Mouse (Mus musculus) central nervous system, embryonic 14 days (tissue): ENCODE data around the gene Fam163a. TPM values are rescaled to one million over a fixed set of nuclear protein-coding genes. Genes with fewer than 3 reads are reported as not detected.

Experiments
- polyA plus RNA-seq: library from polyadenylated mRNA; depleted of rRNA; stranded (reverse); fragments of >200 nt; gene quantifications from 2 replicates; pipeline ENCODE4 v1.2.3, GENCODE M21; 2012; rRNA removed

Fam163a gene
- polyA plus RNA-seq, result 2.1 and 2.8 TPM in 2 replicates

DNA sequence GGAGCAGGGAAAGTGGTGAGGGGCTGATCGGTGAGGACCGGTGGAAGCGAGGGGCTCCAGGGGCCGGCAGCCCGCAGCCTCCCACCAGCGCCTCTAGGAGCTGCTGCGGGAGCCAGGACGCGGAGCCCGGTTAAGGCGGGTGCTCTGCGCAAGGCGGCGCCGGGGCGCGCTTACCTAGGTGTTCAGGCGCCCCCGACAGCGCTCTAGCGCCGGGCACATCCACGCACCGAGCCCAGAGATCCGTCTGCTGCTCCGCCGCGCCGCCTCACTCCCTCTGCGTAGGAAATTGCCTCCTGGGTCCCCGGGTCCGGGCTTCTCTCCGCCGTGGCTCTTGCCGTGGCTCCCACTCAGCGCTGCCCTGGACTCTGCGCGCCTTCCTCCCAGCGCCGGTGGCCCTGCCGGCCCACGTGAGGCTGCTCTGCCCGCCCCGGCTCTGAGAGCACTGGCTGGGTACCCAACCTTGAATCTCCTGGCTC is at the start of gene Fam163a:
Fam163a (minus strand) TSS at position 371 of the 476 bp plus-strand sequence.

DNA sequence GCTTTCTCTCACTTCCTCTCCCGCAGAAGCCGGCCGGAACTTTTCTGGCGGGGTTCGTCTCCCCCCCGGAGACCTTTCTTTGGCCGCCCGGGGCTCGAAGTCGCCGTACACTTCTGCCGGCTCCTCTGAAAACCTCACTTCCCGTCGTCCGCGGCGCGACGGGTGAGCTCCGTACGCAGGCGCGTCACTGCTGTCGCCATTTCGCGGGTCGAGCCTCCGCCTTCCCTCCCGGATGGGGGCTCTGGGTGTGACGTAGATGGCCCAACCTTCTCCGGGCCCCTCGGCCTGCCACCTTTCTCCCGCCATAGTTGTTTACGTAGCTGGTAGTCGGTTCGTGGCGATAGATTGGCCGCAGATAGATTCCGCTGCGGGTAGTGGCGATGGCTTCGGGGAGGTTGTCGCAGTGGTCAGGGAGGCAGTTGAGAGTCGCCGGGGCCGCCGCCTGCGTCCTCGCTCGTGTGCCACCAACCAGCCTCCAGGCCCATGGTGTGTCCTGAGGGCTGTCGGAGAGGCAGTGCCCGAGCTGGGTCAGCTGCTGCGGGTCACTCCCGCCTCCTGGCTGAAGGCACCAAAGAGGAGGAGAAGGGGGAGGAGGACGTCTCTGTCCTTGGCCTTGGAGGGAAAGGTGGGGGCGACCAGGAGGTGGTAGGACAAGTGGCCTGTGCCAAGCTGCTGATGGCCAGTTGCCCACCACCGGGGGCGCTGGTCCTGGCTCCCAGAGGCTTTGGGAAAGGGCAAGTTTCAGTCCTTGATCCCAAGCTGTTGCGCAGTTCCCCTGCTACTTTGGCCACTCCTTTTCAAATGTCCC is 168.7 kb downstream of the Fam163a start, which contains the start of gene Tor1aip1:
Tor1aip1 (minus strand) TSS at position 551 of the 808 bp plus-strand sequence.

DNA sequence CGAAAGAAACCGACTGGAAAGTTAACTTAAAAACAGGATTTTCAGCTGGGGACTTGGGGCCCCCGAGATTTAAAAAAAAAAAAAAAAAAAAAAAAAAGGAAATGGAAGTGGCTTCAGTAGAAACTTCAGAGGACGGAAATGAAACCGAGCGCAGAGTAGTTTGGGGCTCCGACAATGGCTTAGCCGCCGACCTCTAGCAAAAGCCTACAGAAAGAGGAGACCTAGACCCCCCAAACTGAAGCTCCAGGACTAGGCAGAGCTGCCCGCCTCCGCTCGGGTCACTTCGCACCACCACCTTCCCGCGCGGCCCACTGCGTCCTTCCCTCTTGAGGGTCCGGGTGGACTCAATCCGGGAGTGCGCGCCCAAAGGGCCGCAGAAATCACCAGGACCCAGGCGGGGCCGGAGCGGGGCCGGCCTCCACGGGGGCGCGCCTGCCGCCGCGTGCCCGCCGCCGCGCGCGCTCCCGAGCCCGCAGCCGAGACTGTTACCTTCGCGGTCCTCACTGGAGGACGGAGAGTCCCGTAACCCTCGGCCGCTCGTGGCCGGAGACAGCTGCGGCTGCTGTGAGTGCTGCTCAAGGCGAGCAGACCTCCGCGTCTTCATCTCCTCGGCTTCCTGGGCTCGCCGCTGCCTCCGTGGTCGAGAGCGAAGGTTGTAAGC is 169.4 kb downstream of the Fam163a start, which contains the start of gene Tor1aip2:
Tor1aip2 (plus strand) TSS at position 135 of the 661 bp plus-strand sequence.

Other genes with a start within 250 kb of the Fam163a start
- 12.0 and 12.1 TPM in 2 replicates for gene Cep350, start 231.8 kb downstream of the Fam163a start, polyA plus RNA-seq
- gene Tor1aip2, start 169.6 kb downstream of the Fam163a start, polyA plus RNA-seq, result 58.6 and 59.3 TPM in 2 replicates
- 17.3 and 18.6 TPM in 2 replicates for gene Tor1aip1, start 168.5 kb downstream of the Fam163a start, polyA plus RNA-seq
- 0.77 and 0.94 TPM in 2 replicates for gene Tdrd5, start 98.6 kb upstream of the Fam163a start, polyA plus RNA-seq
- gene Nphs2, start 105.7 kb upstream of the Fam163a start, polyA plus RNA-seq, result 0.14 and 0.17 TPM in 2 replicates
- 36.9 and 41.3 TPM in 2 replicates for gene Gm2000, start 161.0 kb upstream of the Fam163a start, polyA plus RNA-seq
- 0.34 TPM in 2 replicates for gene Axdnd1, start 216.1 kb upstream of the Fam163a start, polyA plus RNA-seq